In genomic region chr12:91665431-91665830, GRCm38 (mm10) we compare ENCODE assay signal across 18 mouse cellular contexts.
"Had no signal": no experiment of that assay in that cellular context is flagged by ENCODE, and none has a peak within 500 bp of the region (broad histone marks: within the 10 kb centered on the region; RNA-seq: fewer than 3 reads in every experiment).

No protein-coding gene starts in this region.

- H3K27me3 ChIP-seq: midbrain, embryonic 12.5 days; neural tube, embryonic 13.5 days; neural tube, embryonic 15.5 days had no signal

- H3K9me3 ChIP-seq: midbrain, embryonic 10.5 days; midbrain, embryonic 12.5 days; neural tube, embryonic 13.5 days; neural tube, embryonic 15.5 days had no signal

- H3K4me3 ChIP-seq: midbrain, embryonic 10.5 days; midbrain, embryonic 12.5 days; myocyte; neural tube, embryonic 13.5 days; neural tube, embryonic 15.5 days had no signal

- H3K36me3 ChIP-seq: midbrain, embryonic 10.5 days; midbrain, embryonic 12.5 days; neural tube, embryonic 13.5 days; neural tube, embryonic 15.5 days had no signal

- DNase-seq: lung, adult 18-20 months; lung, embryonic 14.5 days; lung, postnatal 10 days; lung, postnatal 4 days; midbrain, embryonic 14.5 days; right cerebral cortex, adult 18-20 months; right cerebral cortex, postnatal 14 days; thymus, adult 18-20 months; thymus, postnatal 14 days; thymus, postnatal 36 days had no signal

- H3K9ac ChIP-seq: liver, embryonic 14.5 days; lung, embryonic 14.5 days; midbrain, embryonic 12.5 days; neural tube, embryonic 13.5 days; neural tube, embryonic 15.5 days had no signal

- H3K4me2 ChIP-seq: liver, embryonic 11.5 days; lung, embryonic 14.5 days; midbrain, embryonic 12.5 days; neural tube, embryonic 13.5 days; neural tube, embryonic 15.5 days had no signal

- H3K27ac ChIP-seq: liver, embryonic 14.5 days; midbrain, embryonic 10.5 days; midbrain, embryonic 12.5 days; neural tube, embryonic 13.5 days; neural tube, embryonic 15.5 days had no signal

- ATAC-seq: midbrain, embryonic 16.5 days had no signal
